Mouse (Mus musculus) left cerebral cortex, postnatal 4 days (tissue): ENCODE results near the gene Tnnt3. TPM values are rescaled to one million over a fixed set of nuclear protein-coding genes. Genes with fewer than 3 reads are reported as not detected.

Experiments used
- DNase-seq: peaks from one replicate; pipeline ENCODE4 v3.0.0-alpha.2; 2022
- intact Hi-C: fragments of 180-260 bp; cut with DNase I; formaldehyde crosslinking; loops from one replicate; pipeline ENCODE4 v1.15.1; 2025
- total RNA-seq, 2 experiments: library from RNA; stranded (reverse); gene quantifications; 2 replicates each; pipeline ENCODE4 v1.2.3; 2021

The Tnnt3 gene
- 1 to 10 TPM in 1 of 2 experiments, not detected in 1; 1.3 TPM for total RNA-seq

DNA sequence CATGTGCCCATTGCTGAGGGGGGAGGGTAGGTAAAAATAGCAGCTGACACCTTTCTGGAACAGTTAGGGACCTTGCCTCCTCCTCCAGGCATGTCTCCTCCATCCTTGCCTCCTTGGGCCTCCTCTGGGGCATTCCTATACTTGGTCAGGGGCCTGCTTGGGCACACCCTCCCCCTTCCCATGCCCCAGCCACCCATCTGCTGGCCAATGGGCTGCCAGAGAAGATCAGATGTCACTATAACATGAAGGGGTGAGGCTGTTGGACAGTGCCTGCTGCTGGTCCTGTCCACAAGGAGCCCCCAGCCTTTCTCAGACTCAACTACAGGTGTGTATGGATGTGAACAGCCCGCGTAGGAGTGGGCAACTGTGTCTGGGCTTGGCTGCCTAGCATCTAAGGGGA lies at the start of gene Tnnt3:
Tnnt3 (plus strand) TSS at position 262 of the 400 bp plus-strand sequence.
- intact Hi-C loops, result no loop called here
- DNase-seq, result no peak

- intact Hi-C loops, result no loop called here
- DNase-seq, result no peak
Measured at GRCm38 (mm10) chr7:142449038-142449617, 49.5 kb upstream of the Tnnt3 start.

- no peak for DNase-seq
- intact Hi-C loops, result no loop called here
Measured at GRCm38 (mm10) chr7:142454706-142455105, 43.9 kb upstream of the Tnnt3 start.

DNA sequence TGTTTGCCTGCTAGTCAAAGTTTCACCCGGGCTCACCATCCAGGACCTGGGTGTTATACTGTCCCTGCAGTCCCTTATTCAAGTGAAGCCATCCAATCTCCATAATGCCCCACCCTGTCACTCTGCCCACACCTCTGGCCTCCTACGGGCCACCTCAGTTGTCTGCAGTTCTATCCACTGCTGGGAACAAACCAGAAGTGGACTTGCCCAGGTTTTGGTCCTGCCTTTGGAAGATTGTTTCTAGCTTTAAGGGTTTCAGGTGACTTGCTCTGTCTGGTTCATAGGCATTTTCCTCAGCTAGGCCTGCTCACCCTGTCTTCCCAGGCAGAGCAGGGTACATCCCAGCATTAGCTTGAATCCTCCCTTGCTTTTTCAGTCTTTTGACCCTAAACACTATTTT lies 43.4 kb upstream of the Tnnt3 start:
- no peak for DNase-seq
- intact Hi-C loops, result no loop called here

DNA sequence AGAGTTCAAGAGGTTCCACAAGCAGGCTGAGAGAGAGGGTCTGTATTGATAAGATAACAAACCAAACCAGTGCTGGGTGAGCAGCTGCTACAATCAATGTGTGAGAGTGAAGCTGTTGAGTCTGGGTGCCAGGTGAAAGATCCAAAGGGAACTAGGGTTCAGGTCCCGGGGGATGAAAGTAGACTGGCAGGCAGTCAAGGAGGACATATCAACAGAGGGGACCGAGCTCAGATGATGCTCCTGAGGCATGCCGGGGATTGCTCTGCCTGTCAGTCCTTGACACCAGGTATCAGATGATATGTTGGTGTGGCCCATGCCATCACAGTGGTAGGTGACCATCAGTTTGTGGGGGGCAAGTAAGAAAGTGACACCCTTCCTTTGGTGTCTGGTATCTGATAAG lies 41.8 kb upstream of the Tnnt3 start:
- DNase-seq, result no peak

DNA sequence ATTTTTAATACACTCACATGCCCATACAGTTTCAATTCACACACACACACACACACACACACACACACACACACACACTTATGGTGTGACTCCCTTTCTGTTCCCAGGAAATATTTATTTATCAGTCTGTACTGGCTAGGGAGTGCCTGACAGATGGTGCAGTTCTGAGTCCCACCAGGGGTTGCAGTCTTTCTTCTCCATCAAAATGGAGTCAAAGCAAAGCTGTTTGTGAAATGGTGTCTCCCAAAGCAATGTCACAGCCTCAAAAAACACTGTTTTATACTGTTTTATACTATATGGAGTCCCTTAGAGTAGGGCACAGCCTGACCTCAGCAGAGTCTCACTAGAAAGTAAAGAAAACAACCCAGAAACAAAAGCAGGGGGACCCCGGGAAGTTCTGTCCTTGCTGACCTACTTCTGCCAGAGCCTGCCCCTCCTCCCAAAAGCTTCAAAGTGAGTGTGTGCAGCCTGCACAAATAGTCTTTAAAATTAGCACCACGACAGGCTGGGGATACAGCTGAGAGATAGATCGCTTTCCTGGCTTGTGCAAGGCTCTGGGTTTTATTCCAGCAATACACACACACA lies 41.3 kb upstream of the Tnnt3 start:
- intact Hi-C loops, result no loop called here
- DNase-seq, result peak; percentile 54

More for the DNA sequence above, 41.8 kb upstream of the Tnnt3 start:
- intact Hi-C loops, result no loop called here

GRCm38 (mm10) chr7:142458026-142458425 lies 40.6 kb upstream of the Tnnt3 start:
- intact Hi-C loops, result no loop called here
- DNase-seq, result no peak

GRCm38 (mm10) chr7:142458676-142459298 lies 39.8 kb upstream of the Tnnt3 start:
- DNase-seq, result no peak
- intact Hi-C loops, result no loop called here

DNA sequence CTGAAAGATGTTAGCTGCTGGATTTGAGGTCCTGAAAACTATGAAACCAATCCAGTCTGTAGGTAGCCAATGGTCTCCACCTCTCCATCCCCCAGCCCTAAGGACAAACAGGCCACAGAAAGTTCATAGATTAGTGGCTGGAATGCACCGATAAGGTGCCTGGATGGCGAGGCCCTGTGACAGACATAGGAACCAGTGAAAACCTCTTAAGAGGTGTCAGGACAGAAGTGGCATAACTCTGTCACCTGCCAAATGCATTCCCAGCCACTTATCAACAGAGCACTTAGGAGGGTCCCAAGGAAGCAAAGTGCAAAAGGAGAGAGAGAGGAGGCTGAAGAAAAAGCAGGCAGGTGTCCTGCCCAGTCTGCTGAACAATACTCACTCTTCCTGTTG lies 39.3 kb upstream of the Tnnt3 start:
- intact Hi-C loops, result no loop called here
- DNase-seq, result no peak

DNA sequence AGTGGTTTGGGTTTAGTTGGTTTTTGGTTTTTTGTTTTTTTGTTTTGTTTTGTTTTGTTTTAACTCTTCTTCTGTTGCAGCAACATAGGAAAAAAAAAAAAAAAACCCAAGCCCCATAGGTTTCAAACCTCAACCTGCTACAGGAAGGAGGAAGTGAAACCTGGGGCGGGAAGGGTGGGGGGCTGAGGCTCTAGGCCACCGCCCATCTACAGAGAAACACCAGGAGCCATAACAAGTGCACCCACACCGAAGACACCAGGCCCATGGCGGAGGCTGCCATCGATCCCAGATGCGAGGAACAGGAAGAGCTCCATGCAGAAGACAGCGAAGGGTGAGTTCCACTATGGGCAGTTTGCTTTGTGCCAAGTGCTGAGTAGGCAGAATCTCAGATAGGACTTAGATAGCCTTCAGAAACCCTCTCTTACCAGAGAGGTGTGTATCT lies 38.0 kb upstream of the Tnnt3 start, which contains the start of gene Lsp1:
Lsp1 (plus strand) TSS at position 174 of the 442 bp plus-strand sequence.
- DNase-seq, result no peak
- intact Hi-C loops, result no loop called here

- no peak for DNase-seq
- intact Hi-C loops, result no loop called here
Measured at GRCm38 (mm10) chr7:142461446-142461845, 37.2 kb upstream of the Tnnt3 start.

DNA sequence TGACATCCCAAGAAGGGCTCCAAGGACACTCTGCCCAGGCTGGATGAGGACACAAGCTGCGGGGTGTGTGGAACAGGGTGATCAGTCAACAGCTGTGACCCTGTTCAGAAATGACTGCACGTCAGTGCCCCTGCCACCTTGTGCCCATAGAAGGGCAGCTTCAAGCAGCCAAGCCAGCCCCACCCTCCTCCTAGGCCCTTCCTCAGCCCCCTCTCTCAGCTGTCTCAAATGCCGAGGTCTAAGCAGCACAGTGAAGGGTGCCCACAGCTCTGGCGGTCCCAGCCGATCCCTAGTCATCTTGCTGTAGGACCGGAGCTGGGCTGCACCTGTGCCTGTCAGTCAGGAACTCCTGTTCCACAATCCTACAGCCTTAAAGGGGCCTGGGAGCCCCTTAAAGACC lies 36.4 kb upstream of the Tnnt3 start:
- intact Hi-C loops, result no loop called here

DNA sequence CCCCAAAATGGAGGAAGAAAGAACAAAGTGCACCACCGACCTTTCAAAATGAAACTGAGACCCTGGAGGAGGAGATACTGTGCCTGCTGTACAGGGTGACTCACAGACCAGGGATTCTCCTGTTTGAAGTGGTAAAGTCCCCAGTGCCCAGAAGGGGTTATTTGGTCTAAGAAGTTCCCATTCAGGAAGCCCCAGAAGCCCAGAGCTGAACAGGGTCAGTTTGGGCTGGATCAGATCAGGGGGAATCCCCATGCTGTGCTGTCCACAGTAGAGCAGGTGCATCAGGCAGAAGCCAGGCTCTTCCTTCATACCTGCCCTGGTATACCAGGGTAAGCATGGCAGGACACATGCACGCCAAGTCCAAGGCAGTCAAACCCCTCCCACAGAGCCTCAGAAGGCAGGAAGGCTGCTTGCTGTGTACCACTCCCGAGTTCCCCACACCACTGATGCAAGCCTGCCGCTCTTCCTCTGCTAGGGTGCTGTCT lies 36.0 kb upstream of the Tnnt3 start:
- no peak for DNase-seq
- intact Hi-C loops, result no loop called here

More for the DNA sequence above, 36.4 kb upstream of the Tnnt3 start:
- no peak for DNase-seq

GRCm38 (mm10) chr7:142470171-142470691 lies 28.4 kb upstream of the Tnnt3 start:
- DNase-seq, result no peak
- intact Hi-C loops, result no loop called here

DNA sequence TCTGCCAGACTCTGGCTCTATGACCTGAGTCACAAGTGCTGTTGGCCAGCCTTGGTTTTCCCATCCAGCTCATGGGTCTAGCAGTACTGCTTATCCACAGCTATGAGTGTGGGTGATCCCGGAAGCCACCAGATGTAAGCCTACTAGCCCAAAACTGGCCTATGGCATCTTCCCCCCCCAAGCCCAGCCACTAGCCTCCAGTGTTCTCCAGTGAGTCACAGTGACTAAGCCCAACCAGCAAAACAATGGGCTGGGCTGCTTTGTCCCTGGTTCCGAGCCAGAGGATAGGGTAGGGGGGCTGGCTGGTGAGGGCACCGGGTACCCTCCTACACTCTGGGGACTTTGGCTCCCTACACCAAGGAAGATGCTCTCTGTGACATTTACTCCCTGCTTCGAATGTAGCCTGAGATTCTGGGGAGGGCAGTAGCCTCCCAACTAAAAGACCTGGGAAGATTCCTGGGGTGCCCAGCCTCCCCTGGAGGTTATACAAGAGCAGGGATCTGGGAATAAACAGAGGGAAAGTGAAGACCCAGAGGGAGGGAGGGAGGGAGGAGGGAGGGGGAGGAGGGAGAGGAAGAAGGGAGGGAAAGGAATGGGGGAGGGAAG lies 27.7 kb upstream of the Tnnt3 start:
- peak; percentile 64 for DNase-seq

DNA sequence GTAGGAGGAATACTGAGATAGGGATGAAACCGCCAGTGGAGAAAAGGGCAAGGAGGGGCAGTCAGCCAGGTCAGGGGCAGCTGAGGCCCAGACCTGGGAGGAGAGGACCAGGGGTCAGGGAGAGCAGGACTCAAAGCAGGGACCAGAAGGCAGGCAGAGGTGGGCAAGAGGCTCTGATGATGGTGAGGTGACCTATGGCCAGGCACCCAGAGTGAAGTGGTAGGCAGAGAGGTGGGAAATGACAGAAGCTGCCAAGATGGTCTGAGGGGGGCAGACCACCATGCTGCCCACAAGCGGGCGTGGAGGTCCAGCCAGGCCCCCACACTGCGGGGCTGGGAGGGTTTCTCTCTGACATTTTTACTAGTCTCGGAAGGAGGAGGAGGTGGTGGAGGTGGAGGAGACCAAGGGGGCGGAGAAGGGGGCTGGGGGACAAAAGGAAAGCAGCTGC lies 27.2 kb upstream of the Tnnt3 start:
- intact Hi-C loops, result no loop called here
- DNase-seq, result no peak

More for the DNA sequence above, 27.7 kb upstream of the Tnnt3 start:
- intact Hi-C loops, result no loop called here

- intact Hi-C loops, result no loop called here
- peak; percentile 54 for DNase-seq
Measured at GRCm38 (mm10) chr7:142471884-142472570, 26.6 kb upstream of the Tnnt3 start.

GRCm38 (mm10) chr7:142472936-142473335 lies 25.7 kb upstream of the Tnnt3 start:
- intact Hi-C loops, result no loop called here
- no peak for DNase-seq

- intact Hi-C loops, result no loop called here
- no peak for DNase-seq
Measured at GRCm38 (mm10) chr7:142473476-142473875, 25.2 kb upstream of the Tnnt3 start.

DNA sequence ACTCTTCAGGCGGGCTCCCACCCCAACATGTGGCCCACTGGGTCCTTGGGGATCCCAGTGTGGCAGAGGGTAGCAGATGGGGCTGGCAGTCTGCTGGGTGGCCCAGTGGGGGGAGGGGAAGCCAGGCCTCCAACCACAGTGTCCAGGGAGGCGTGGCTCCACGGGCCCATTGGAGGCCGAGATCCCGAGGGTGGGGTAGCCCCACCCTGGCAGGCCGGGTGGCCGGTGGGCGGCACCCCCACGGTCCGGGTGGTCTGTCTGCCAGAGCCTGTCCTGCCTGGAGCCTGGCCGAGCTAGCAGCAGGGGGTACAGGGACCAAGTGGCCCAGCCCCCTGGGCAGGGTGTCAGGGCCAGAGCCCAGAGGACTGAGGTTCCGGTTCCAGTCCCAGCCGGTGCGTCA lies 23.8 kb upstream of the Tnnt3 start:
- no peak for DNase-seq
- intact Hi-C loops, result no loop called here

DNA sequence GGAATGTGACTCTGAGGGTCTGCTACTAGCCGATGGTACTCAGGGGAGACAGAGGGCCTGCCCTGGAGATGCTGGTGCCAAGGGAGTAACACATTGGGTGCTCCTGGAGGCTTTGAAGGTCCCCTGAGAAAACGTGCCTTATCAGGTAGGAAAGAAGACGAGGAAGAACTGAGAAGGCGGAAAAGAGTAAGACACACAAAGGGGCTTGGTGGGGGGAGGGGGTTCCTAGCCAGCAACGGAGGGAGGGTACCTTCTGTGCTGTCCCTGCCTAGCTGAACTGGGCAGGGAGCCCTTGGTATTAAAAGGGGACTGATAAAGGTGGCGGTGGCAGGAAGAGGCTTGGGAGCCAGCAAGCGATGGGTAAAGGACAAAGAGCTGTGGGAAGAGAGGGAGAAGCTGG lies 23.0 kb upstream of the Tnnt3 start:
- intact Hi-C loops, result no loop called here
- no peak for DNase-seq
